In the genomic region with DNA sequence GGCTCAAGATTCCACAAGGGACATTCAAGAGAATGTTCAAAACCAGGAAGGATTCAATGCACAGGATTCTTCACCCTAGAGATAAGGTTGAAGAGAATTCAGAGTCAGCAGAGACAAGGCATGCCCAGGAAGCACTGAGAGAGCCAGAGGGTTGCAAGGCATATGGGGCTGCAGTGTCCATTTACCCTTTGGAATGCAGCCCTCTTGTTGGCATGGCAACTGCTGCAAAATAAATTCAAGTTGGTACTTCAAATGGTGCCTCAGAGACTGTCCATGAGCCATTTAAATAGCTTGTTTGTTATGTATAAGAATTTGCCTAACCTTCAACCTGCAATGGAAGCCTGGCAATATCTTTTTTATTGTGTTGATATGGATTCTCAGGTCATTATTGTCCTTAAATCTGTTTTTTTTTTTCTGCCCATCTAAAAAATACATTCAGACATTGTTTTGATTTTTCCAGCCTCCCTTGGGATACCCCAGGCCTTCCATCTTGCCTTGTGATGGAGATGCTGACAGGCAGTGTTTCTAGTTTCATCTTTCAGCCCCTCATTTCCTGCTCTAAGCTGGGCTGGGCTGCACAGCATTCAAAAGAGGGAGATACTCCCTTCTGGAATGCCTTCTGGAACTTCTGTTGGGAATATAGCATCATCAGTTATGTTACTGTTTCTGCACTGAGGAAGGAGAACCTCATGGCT, we compare ENCODE assay signal across 19 mouse cellular contexts.
A peak's percentile ranks its signal among the peaks of the same experiment; 100 is the strongest.
DNase-seq lines count a peak whose midpoint lies in the region; ATAC-seq and TF ChIP-seq lines count a peak whose summit lies in the region.
"Had no signal": no experiment of that assay in that cellular context is flagged by ENCODE, and none has a peak within 500 bp of the region (broad histone marks: within the 10 kb centered on the region; RNA-seq: fewer than 3 reads in every experiment).

No protein-coding gene starts in this region.

- no peak overlapping the region for H3K27ac ChIP-seq in hindbrain, embryonic 10.5 days
- H3K27ac ChIP-seq in hindbrain, embryonic 14.5 days: no peak overlapping the region
- H3K27ac ChIP-seq in hindbrain, postnatal 0 days: no peak overlapping the region
- H3K27ac ChIP-seq: heart, embryonic 10.5 days; limb, embryonic 12.5 days; liver, embryonic 14.5 days; midbrain, embryonic 12.5 days; neural tube, embryonic 12.5 days had no signal

- no peak overlapping the region for H3K4me3 ChIP-seq in hindbrain, embryonic 10.5 days
- no peak overlapping the region for H3K4me3 ChIP-seq in hindbrain, embryonic 14.5 days (replicated peaks; ENCODE audit: low read length)
- no peak overlapping the region for H3K4me3 ChIP-seq in hindbrain, postnatal 0 days (ENCODE audit: low read length)
- H3K4me3 ChIP-seq: erythroblast, embryonic 14.5 days; heart, embryonic 10.5 days; limb, embryonic 12.5 days; midbrain, embryonic 12.5 days; neural tube, embryonic 12.5 days had no signal

- DNase-seq in hindbrain, embryonic 10.5 days (ENCODE audit: low spot score): peak; percentile 43
- no peak for DNase-seq in hindbrain, embryonic 14.5 days (ENCODE audit: low spot score)
- peak; percentile 53 for DNase-seq in Muller cell, postnatal 12 days (ENCODE audit: inconsistent ontology term)
- peak; percentile 61 for DNase-seq in embryo, embryonic 10 days (ENCODE audit: low spot score)
- DNase-seq in hindbrain, postnatal 0 days (ENCODE audit: low spot score): peak; percentile 52
- no peak for DNase-seq in spleen, postnatal 36 days (ENCODE audit: low spot score in 2 of 2)
- no peak for DNase-seq in adrenal gland, adult 18-20 months (ENCODE audit: low spot score in 2 of 2)
- DNase-seq: gastrocnemius, postnatal 25 days; kidney, adult 11 months; kidney, postnatal 25 days; lung, postnatal 10 days; thymus, adult 2 months had no signal

- no peaks in the 10 kb centered on the region for H3K27me3 ChIP-seq in hindbrain, embryonic 10.5 days (ENCODE audit: insufficient read depth, poor library complexity, severe bottlenecking)
- H3K27me3 ChIP-seq in hindbrain, embryonic 14.5 days (ENCODE audit: control insufficient read depth, insufficient read depth, low read length): no peaks in the 10 kb centered on the region
- H3K27me3 ChIP-seq in hindbrain, postnatal 0 days (ENCODE audit: insufficient read depth, low read length): no peaks in the 10 kb centered on the region
- H3K27me3 ChIP-seq: limb, embryonic 12.5 days; midbrain, embryonic 12.5 days; neural tube, embryonic 12.5 days had no signal

- no peak for ATAC-seq in hindbrain, embryonic 14.5 days (ENCODE audit: low FRiP score)
- no peak for ATAC-seq in hindbrain, postnatal 0 days
- no peak for ATAC-seq in activated CD4-positive, CD25-positive, alpha-beta regulatory T cell, adult 4 months

- no peak overlapping the region for H3K4me2 ChIP-seq in hindbrain, embryonic 14.5 days (replicated peaks)
- no peak overlapping the region for H3K4me2 ChIP-seq in hindbrain, postnatal 0 days (ENCODE audit: low read depth, low read length)
- H3K4me2 ChIP-seq: limb, embryonic 12.5 days; midbrain, embryonic 12.5 days; neural tube, embryonic 12.5 days had no signal

- H3K9me3 ChIP-seq in hindbrain, embryonic 10.5 days: no peaks in the 10 kb centered on the region
- H3K9me3 ChIP-seq in hindbrain, embryonic 14.5 days (ENCODE audit: control insufficient read depth, low read length): no peaks in the 10 kb centered on the region
- no peaks in the 10 kb centered on the region for H3K9me3 ChIP-seq in hindbrain, postnatal 0 days (ENCODE audit: low read length)
- H3K9me3 ChIP-seq: heart, embryonic 10.5 days; limb, embryonic 12.5 days; midbrain, embryonic 12.5 days; neural tube, embryonic 12.5 days had no signal

- peaks cover 11% of the 10 kb centered on the region for H3K4me1 ChIP-seq in hindbrain, embryonic 10.5 days (replicated peaks)
- peaks cover 8% of the 10 kb centered on the region; the same call in 1 of the 2 replicates for H3K4me1 ChIP-seq in hindbrain, embryonic 14.5 days (replicated peaks; ENCODE audit: control insufficient read depth, insufficient read depth, low read length)
- no peaks in the 10 kb centered on the region for H3K4me1 ChIP-seq in hindbrain, postnatal 0 days (ENCODE audit: insufficient read depth, low read length)
- H3K4me1 ChIP-seq: heart, embryonic 10.5 days; limb, embryonic 12.5 days; midbrain, embryonic 12.5 days; neural tube, embryonic 12.5 days had no signal

- H3K9ac ChIP-seq in hindbrain, embryonic 14.5 days: no peak overlapping the region
- H3K9ac ChIP-seq in hindbrain, postnatal 0 days (replicated peaks; ENCODE audit: low read length): no peak overlapping the region
- H3K9ac ChIP-seq: limb, embryonic 12.5 days; liver, embryonic 14.5 days; midbrain, embryonic 12.5 days; neural tube, embryonic 12.5 days had no signal

- H3K36me3 ChIP-seq in hindbrain, embryonic 10.5 days: no peaks in the 10 kb centered on the region
- no peaks in the 10 kb centered on the region for H3K36me3 ChIP-seq in hindbrain, embryonic 14.5 days (replicated peaks; ENCODE audit: control insufficient read depth, insufficient read depth)
- no peaks in the 10 kb centered on the region for H3K36me3 ChIP-seq in hindbrain, postnatal 0 days (ENCODE audit: insufficient read depth, low read length)
- H3K36me3 ChIP-seq: heart, embryonic 10.5 days; limb, embryonic 12.5 days; midbrain, embryonic 12.5 days; neural tube, embryonic 12.5 days had no signal

- no peak for TF ChIP-seq CTCF in hindbrain, postnatal 0 days (IDR thresholded peaks at IDR 0.05; ENCODE audit: low read depth)

Comparison
In these comparisons a context has a peak if more than half of its experiments do, and no peak if none do; other contexts are left out.
1. DNase-seq: peak in hindbrain, embryonic 10.5 days (single experiment), Muller cell, postnatal 12 days (single experiment), embryo, embryonic 10 days (single experiment) and hindbrain, postnatal 0 days (single experiment); none in hindbrain, embryonic 14.5 days (single experiment), spleen, postnatal 36 days (0 of 2) and adrenal gland, adult 18-20 months (0 of 2).